Mouse (Mus musculus) retina, adult 2 months (tissue): ENCODE results near the gene Wwox.

ENCODE experiments used
- DNase-seq: peaks from one replicate; pipeline ENCODE4 v3.0.0-alpha.2; 2012; ENCODE audit warnings: low read depth, low spot score

Wwox gene

GRCm38 (mm10) chr8:115208415-115209192 lies 769.1 kb downstream of the Wwox start:
- DNase-seq: no peak

GRCm38 (mm10) chr8:115210014-115210413 lies 770.6 kb downstream of the Wwox start:
- DNase-seq: no peak

- DNase-seq: no peak
These were observed 773.7 kb downstream of the Wwox start for GRCm38 (mm10) chr8:115213126-115213525.

GRCm38 (mm10) chr8:115214870-115215269 lies 775.4 kb downstream of the Wwox start:
- DNase-seq: no peak

- DNase-seq: no peak
These were observed 777.3 kb downstream of the Wwox start for GRCm38 (mm10) chr8:115216801-115217200.

- DNase-seq: no peak
These were observed 783.1 kb downstream of the Wwox start for GRCm38 (mm10) chr8:115222545-115222944.

GRCm38 (mm10) chr8:115226781-115227583 lies 787.5 kb downstream of the Wwox start:
- no peak for DNase-seq

GRCm38 (mm10) chr8:115228903-115229302 lies 789.4 kb downstream of the Wwox start:
- DNase-seq: no peak

GRCm38 (mm10) chr8:115234068-115234467 lies 794.6 kb downstream of the Wwox start:
- no peak for DNase-seq

- DNase-seq: no peak
These were observed 798.1 kb downstream of the Wwox start for GRCm38 (mm10) chr8:115237596-115237995.

- no peak for DNase-seq
These were observed 804.1 kb downstream of the Wwox start for GRCm38 (mm10) chr8:115243465-115244027.

GRCm38 (mm10) chr8:115249688-115250366 lies 810.4 kb downstream of the Wwox start:
- no peak for DNase-seq

GRCm38 (mm10) chr8:115255550-115255949 lies 816.1 kb downstream of the Wwox start:
- DNase-seq: no peak

- DNase-seq: no peak
These were observed 818.0 kb downstream of the Wwox start for GRCm38 (mm10) chr8:115257417-115257816.

GRCm38 (mm10) chr8:115259806-115260205 lies 820.4 kb downstream of the Wwox start:
- no peak for DNase-seq

- no peak for DNase-seq
These were observed 827.7 kb downstream of the Wwox start for GRCm38 (mm10) chr8:115267196-115267595.

- DNase-seq: no peak
These were observed 830.1 kb downstream of the Wwox start for GRCm38 (mm10) chr8:115269601-115270000.

- DNase-seq: no peak
These were observed 834.5 kb downstream of the Wwox start for GRCm38 (mm10) chr8:115273976-115274375.

GRCm38 (mm10) chr8:115276281-115276680 lies 836.8 kb downstream of the Wwox start:
- DNase-seq: no peak

- DNase-seq: no peak
These were observed 838.8 kb downstream of the Wwox start for GRCm38 (mm10) chr8:115278291-115278690.

GRCm38 (mm10) chr8:115290224-115290623 lies 850.8 kb downstream of the Wwox start:
- DNase-seq: no peak

- no peak for DNase-seq
These were observed 857.3 kb downstream of the Wwox start for GRCm38 (mm10) chr8:115296760-115297159.
